Mouse (Mus musculus) bone marrow, adult 2 months (tissue): ENCODE results near the gene Hes5. TPM values are rescaled to one million over a fixed set of nuclear protein-coding genes. Genes with fewer than 3 reads are reported as not detected.
A peak's percentile ranks its signal among the peaks of the same experiment; 100 is the strongest.

Experiments used
- H3K27ac ChIP-seq: fragments of 200-500 bp; 2 replicates; pipeline ENCODE4 v1.5.1; 2012; ENCODE audit warnings: low read depth, mild to moderate bottlenecking, control low read depth, inconsistent platforms, low read length; ENCODE audit not compliant: control insufficient read depth, poor library complexity, insufficient read depth
- H3K4me1 ChIP-seq: fragments of 200-500 bp; 2 replicates; pipeline ENCODE4 v1.6.1; 2011; ENCODE audit warnings: low read length; ENCODE audit not compliant: control insufficient read depth, insufficient read depth
- H3K4me3 ChIP-seq: fragments of 200-500 bp; replicated peaks from 2 replicates; pipeline ENCODE3; 2011; ENCODE audit warnings: mild to moderate bottlenecking, low read depth, low read length, control low read depth; ENCODE audit not compliant: control insufficient read depth
- CTCF ChIP-seq: fragments of 200-500 bp; IDR thresholded peaks from 2 replicates; pipeline ENCODE4 v1.5.1; 2011; ENCODE audit warnings: low read length, control low read depth; ENCODE audit not compliant: control insufficient read depth, insufficient read depth
- POLR2A ChIP-seq: fragments of 200-500 bp; IDR thresholded peaks from 2 replicates; pipeline ENCODE4 v1.6.1; 2011; ENCODE audit warnings: low read depth, mild to moderate bottlenecking, control low read depth, low read length, borderline replicate concordance; ENCODE audit not compliant: control insufficient read depth
- WGBS: fragments of 180-500 bp; shearing (Covaris S2); methylation state at CpG from one replicate; pipeline ENCODE4 v1.1.7; 2018; 5-methylcytosine and 5-hydroxymethylcytosine counted together
- polyA plus RNA-seq: library from polyadenylated mRNA; stranded (reverse); fragments of >200 nt; gene quantifications from 2 replicates; pipeline ENCODE4 v1.2.4, GENCODE M21; 2011; ENCODE audit warnings: low replicate concordance; ENCODE audit not compliant: missing spikeins, insufficient read depth, insufficient read length

Gene Hes5
- polyA plus RNA-seq, 1 experiment = not detected

- WGBS = 49% methylated on average over 2 of the region's 2 CpGs
- Histone ChIP-seq H3K4me1 (peaks cover 21% of the 10 kb centered on the region), H3K4me3 (no peak overlapping the region), H3K27ac (peak overlapping the region; percentile 7; the same call in 1 of the 2 replicates)
- TF ChIP-seq POLR2A = no peak
- TF ChIP-seq CTCF = no peak
Observed at GRCm38 (mm10) chr4:154934800-154935199, 25.9 kb upstream of the Hes5 start.

GRCm38 (mm10) chr4:154935788-154936187, 24.9 kb upstream of the Hes5 start:
- TF ChIP-seq CTCF = peak; percentile 32; the same call in 1 of the 2 replicates
- no peak for TF ChIP-seq POLR2A
- Histone ChIP-seq H3K4me1 (peaks cover 17% of the 10 kb centered on the region), H3K27ac (peak overlapping the region; percentile 57), H3K4me3 (no peak overlapping the region)
- WGBS = 76% methylated on average over 7 of the region's 7 CpGs

GRCm38 (mm10) chr4:154936542-154937255, 24.0 kb upstream of the Hes5 start:
- TF ChIP-seq CTCF = no peak
- no peak for TF ChIP-seq POLR2A
- 47% methylated on average over 8 of the region's 8 CpGs for WGBS

DNA sequence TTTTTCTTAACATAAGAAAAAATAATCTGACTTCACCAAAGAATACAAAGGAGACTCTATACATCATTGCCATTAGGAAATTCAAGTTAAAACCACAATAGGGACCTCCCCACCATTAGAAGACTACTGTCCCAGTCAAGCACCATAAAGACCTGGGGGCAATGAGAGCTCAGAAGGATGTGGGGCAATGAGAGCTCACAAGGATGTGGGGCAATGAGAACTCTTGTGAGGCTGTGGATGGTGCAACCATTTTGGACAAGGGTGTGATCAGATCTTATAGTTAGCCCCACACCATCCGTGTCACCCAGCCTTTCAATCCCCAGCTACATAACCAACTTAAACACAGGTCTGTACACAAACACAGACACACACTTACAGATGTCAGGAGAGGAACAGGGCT, 23.0 kb upstream of the Hes5 start:
- Histone ChIP-seq H3K4me3 (no peak overlapping the region), H3K4me1 (peaks cover 17% of the 10 kb centered on the region), H3K27ac (peak overlapping the region; percentile 40; the same call in 1 of the 2 replicates)
- 50% methylated on average over 1 of the region's 1 CpGs for WGBS
- TF ChIP-seq CTCF (no peak), POLR2A (no peak)

More at GRCm38 (mm10) chr4:154936542-154937255, 24.0 kb upstream of the Hes5 start:
- Histone ChIP-seq H3K27ac (peak overlapping the region; percentile 18), H3K4me1 (peaks cover 17% of the 10 kb centered on the region), H3K4me3 (no peak overlapping the region)

- TF ChIP-seq CTCF = no peak
- Histone ChIP-seq H3K4me3 (no peak overlapping the region), H3K4me1 (peaks cover 17% of the 10 kb centered on the region), H3K27ac (no peak overlapping the region)
- 78% methylated on average over 2 of the region's 2 CpGs for WGBS
Observed at GRCm38 (mm10) chr4:154940156-154940555, 20.6 kb upstream of the Hes5 start.

- TF ChIP-seq POLR2A = no peak
- TF ChIP-seq CTCF = no peak
- Histone ChIP-seq H3K27ac (no peak overlapping the region), H3K4me1 (peaks cover 9% of the 10 kb centered on the region), H3K4me3 (no peak overlapping the region)
- WGBS = 81% methylated on average over 5 of the region's 5 CpGs
Observed at GRCm38 (mm10) chr4:154941831-154942230, 18.9 kb upstream of the Hes5 start.

DNA sequence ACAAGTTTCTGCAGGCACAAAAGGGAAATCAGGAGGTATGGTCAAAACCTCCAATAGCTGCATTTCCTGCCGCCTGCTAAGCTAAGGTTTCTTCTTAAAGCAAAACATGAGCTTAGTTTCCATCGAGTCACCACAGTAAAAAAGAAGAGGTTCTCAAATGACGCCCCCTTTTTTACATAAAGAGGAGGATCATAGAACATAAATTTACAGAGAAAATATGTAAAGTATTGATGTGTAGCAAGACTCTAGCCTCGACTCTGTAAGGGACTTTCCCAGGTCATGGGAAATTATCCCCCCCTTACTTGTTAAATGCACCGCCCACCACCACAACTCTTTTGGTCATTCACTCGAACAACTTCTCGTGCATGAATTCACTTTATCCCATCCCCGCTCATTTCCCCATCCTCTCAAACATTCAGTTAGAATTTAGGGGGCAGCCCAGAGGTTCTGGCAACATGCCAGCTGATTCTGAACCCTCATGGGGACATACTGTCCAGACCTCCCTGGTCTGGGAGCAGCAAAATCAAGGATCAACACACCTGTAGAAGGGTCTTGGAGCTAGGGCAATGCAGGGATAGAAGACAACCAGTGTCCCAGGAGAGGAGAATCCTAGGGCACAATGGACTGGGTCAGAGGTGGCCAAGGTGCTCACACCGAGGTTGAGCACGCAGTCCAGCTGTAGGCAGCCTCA, 17.9 kb upstream of the Hes5 start:
- no peak overlapping the region for H3K27ac ChIP-seq
- H3K4me3 ChIP-seq = no peak overlapping the region
- no peak for TF ChIP-seq CTCF
- no peak for TF ChIP-seq POLR2A
- peaks cover 8% of the 10 kb centered on the region for H3K4me1 ChIP-seq
- WGBS = 66% methylated on average over 10 of the region's 10 CpGs

GRCm38 (mm10) chr4:154943323-154944039, 17.2 kb upstream of the Hes5 start:
- H3K27ac ChIP-seq = peak overlapping the region; percentile 31
- TF ChIP-seq CTCF = no peak
- no peak overlapping the region for H3K4me3 ChIP-seq
- WGBS = 82% methylated on average over 6 of the region's 6 CpGs
- H3K4me1 ChIP-seq = peaks cover 6% of the 10 kb centered on the region
